Mouse (Mus musculus) cortical plate, adult 2 months (tissue): ENCODE measurements around the gene Sin3b.
"Not testable (repeated sequence)": the region's sequence is repeated elsewhere in the genome, so short reads cannot be mapped to it uniquely, and the experiment has no call there.

ENCODE experiments used
- CTCF ChIP-seq: fragments of 200-500 bp; IDR thresholded peaks from 2 replicates; pipeline ENCODE4 v1.5.1; 2011; ENCODE audit warnings: mild to moderate bottlenecking, control low read depth, low read length; ENCODE audit not compliant: insufficient read depth; ENCODE audit errors: extremely low read depth
- POLR2A ChIP-seq: fragments of 200-500 bp; IDR thresholded peaks from 2 replicates; pipeline ENCODE4 v1.6.1; 2011; ENCODE audit warnings: mild to moderate bottlenecking, low read length, control low read depth; ENCODE audit not compliant: insufficient read depth; ENCODE audit errors: extremely low read depth

DNA sequence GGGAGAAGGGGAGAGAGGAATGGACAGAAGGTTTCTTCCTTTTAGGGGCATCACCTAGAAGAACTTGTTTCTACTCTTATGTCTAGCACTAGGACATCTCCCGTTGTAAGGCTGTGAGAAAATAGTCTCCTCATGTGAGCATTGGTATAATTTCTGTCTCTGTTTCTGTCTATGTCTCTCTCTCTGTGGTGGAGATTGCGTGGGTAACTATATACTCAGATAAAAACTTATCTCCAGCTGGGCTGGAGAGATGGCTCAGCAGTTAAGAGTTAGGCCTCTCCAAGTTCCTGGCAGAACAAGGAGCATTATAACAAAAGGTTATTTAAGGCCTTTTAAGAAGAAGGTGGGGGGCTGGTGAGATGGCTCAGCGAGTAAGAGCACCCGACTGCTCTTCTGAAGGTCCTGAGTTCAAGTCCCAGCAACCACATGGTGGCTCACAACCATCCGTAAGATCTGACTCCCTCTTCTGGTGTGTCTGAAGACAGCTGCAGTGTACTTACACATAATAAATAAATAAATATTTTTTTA is 39.4 kb upstream of the Sin3b start:
- TF ChIP-seq POLR2A, CTCF: not testable (repeated sequence)
